Mouse (Mus musculus) lung, embryonic 15.5 days (tissue): ENCODE results near the gene Ss18l2. TPM values are rescaled to one million over a fixed set of nuclear protein-coding genes. Genes with fewer than 3 reads are reported as not detected.

Source experiments
- ATAC-seq: fragments of 200-750 bp; cut with Nextera tagmentation; 2 replicates; pipeline ENCODE4 v1.8.0; 2017; ENCODE audit warnings: moderate number of reproducible peaks, borderline replicate concordance; ENCODE audit not compliant: low FRiP score, low TSS enrichment; ENCODE audit errors: extremely low read depth
- H3K27ac ChIP-seq: fragments of 300-500 bp; sonication (generic); 2 replicates; pipeline ENCODE4 v1.5.1; 2015; ENCODE audit warnings: moderate library complexity, mild to moderate bottlenecking, inconsistent platforms
- H3K27me3 ChIP-seq: fragments of 300-500 bp; sonication (generic); 2 replicates; pipeline ENCODE4 v1.6.1; 2015; ENCODE audit warnings: inconsistent platforms
- H3K36me3 ChIP-seq: fragments of 300-500 bp; sonication (generic); 2 replicates; pipeline ENCODE4 v1.6.1; 2015; ENCODE audit warnings: inconsistent platforms
- H3K4me1 ChIP-seq: fragments of 300-500 bp; sonication (generic); 2 replicates; pipeline ENCODE4 v1.6.1; 2015; ENCODE audit warnings: inconsistent platforms
- H3K4me2 ChIP-seq: fragments of 300-500 bp; sonication (generic); 2 replicates; pipeline ENCODE4 v1.6.1; 2015; ENCODE audit warnings: inconsistent platforms, mild to moderate bottlenecking, moderate library complexity
- H3K4me3 ChIP-seq: fragments of 300-500 bp; sonication (generic); 2 replicates; pipeline ENCODE4 v1.5.1; 2015; ENCODE audit warnings: mild to moderate bottlenecking, inconsistent platforms
- H3K9ac ChIP-seq: fragments of 300-500 bp; sonication (generic); 2 replicates; pipeline ENCODE4 v1.6.1; 2015; ENCODE audit warnings: inconsistent platforms
- H3K9me3 ChIP-seq: fragments of 300-500 bp; sonication (generic); 2 replicates; pipeline ENCODE4 v1.6.1; 2016; ENCODE audit warnings: inconsistent platforms
- WGBS: fragments of 180-500 bp; shearing (Covaris S2); methylation state at CpG from one replicate; pipeline ENCODE4 v1.1.7; 2015; 5-methylcytosine and 5-hydroxymethylcytosine counted together
- polyA plus RNA-seq: library from polyadenylated mRNA; unstranded; fragments of >200 nt; fragmentation: Nextera tagmentation; extraction: Ambion mirVana; gene quantifications from 2 replicates; pipeline ENCODE4 v1.2.1, GENCODE M21; 2015

Ss18l2 gene
- polyA plus RNA-seq, 1 experiment from 2014 or later = 96.0 TPM

DNA sequence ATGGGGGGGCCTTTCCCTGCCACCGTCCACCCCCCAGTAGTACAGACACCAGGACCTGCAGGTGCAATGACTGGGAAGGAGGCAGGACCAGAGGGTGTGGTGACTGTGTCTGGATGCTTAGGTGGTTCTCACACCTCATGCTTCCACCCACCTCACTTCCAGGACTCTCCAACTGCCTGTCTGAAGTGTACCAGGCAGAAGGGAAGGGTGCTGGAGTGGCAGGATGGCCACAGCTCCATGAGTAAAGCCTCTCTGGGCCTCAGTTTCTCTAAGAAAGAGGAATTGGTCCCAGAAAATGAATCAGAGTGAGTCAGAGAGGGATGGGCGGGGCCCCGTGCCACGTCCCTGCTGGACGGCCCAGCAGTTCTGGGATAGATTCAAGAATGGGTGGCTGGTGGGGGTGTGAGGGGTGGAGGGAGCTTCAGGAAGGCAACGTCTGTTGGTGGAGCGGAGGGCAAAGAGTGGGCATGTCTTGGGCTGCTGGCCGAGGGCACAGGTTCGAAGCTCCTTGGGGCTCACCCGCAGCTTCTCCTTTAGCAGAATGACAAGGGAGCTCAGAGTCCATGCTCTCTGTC, 51.0 kb downstream of the Ss18l2 start:
- Histone ChIP-seq H3K36me3 (peaks cover 40% of the 10 kb centered on the region), H3K9ac (peak overlapping the region; percentile 94; the same call in 1 of the 2 replicates), H3K4me2 (peak overlapping the region; percentile 96), H3K27ac (peak overlapping the region; percentile 94), H3K27me3 (no peaks in the 10 kb centered on the region), H3K4me1 (peaks cover 46% of the 10 kb centered on the region), H3K9me3 (no peaks in the 10 kb centered on the region), H3K4me3 (peak overlapping the region; percentile 72)
- 53% methylated on average over 10 of the region's 10 CpGs for WGBS
- ATAC-seq = no peak

DNA sequence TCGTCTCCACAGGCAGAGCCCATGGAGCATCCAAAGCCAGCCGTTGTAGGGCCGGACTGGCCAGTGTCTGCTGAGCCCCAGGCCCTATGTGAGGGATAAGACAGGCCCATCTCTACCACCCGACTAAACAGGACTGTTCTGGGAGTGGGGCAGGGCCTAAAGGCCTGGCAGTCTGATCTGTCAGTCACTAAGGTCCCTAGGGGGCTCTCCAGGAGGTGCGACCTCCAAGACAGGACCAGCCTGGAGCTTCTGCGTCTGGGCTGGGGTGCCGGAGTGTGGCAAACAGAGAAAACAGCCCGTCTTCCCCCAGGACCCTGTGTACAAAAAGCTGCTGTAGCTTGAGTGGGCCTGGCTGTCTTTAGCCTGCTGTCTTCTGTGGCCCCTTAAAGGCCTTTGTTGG, 51.7 kb downstream of the Ss18l2 start:
- Histone ChIP-seq H3K36me3 (peaks cover 43% of the 10 kb centered on the region), H3K27ac (no peak overlapping the region), H3K27me3 (no peaks in the 10 kb centered on the region), H3K9ac (no peak overlapping the region), H3K9me3 (no peaks in the 10 kb centered on the region), H3K4me1 (peaks cover 46% of the 10 kb centered on the region), H3K4me3 (no peak overlapping the region), H3K4me2 (no peak overlapping the region)
- ATAC-seq = no peak
- WGBS = 62% methylated on average over 8 of the region's 8 CpGs

DNA sequence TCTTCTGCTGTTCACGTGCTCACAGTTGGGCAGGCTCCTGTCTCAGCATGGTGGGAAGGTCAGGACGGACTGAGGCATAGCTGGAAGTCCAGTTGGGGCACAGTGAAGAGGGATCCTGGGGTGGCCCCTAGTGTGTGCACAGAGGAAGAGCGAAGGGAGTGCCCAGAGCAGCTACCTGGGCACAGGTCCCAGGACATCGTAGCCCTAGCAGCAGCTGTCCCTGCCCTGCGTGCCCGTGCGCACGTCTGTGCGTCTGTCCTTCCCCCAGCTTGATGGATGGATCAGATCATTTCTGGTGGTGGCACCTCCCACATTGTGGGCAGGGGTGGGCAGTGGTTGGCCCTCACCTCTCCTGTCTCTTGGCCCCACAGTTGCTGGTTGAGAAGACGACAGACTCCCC, 52.1 kb downstream of the Ss18l2 start:
- H3K9me3 ChIP-seq = no peaks in the 10 kb centered on the region
- H3K4me2 ChIP-seq = no peak overlapping the region
- ATAC-seq = no peak
- H3K9ac ChIP-seq = no peak overlapping the region
- peaks cover 46% of the 10 kb centered on the region for H3K4me1 ChIP-seq
- peaks cover 46% of the 10 kb centered on the region for H3K36me3 ChIP-seq
- no peaks in the 10 kb centered on the region for H3K27me3 ChIP-seq
- no peak overlapping the region for H3K27ac ChIP-seq
- no peak overlapping the region for H3K4me3 ChIP-seq
- WGBS = 86% methylated on average over 10 of the region's 10 CpGs

DNA sequence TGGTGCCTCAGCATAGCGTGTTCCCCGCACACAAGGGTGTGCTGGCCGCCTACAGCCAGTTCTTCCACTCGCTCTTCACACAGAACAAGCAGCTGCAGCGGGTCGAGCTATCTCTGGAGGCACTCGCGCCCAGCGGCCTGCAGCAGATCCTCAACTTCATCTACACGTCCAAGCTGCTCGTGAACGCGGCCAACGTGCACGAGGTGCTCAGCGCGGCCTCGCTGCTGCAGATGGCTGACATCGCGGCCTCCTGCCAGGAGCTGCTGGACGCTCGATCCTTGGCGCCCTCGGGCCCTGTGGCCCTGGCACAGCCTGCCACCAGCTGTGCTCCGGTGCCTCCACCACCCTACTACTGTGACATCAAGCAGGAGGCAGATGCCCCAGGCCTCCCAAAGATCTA, 52.6 kb downstream of the Ss18l2 start:
- no peak for ATAC-seq
- no peak overlapping the region for H3K4me2 ChIP-seq
- no peak overlapping the region for H3K4me3 ChIP-seq
- 81% methylated on average over 25 of the region's 25 CpGs for WGBS
- H3K4me1 ChIP-seq = peaks cover 46% of the 10 kb centered on the region
- H3K27ac ChIP-seq = no peak overlapping the region
- H3K36me3 ChIP-seq = peaks cover 49% of the 10 kb centered on the region
- no peaks in the 10 kb centered on the region for H3K9me3 ChIP-seq
- H3K9ac ChIP-seq = no peak overlapping the region
- no peaks in the 10 kb centered on the region for H3K27me3 ChIP-seq

Other genes with a start within 250 kb of the Ss18l2 start
- 0.62 TPM in 1 of 2 replicates, not detected in the other for gene Cck, start 214.6 kb upstream of the Ss18l2 start, polyA plus RNA-seq
- gene Lyzl4, start 68.2 kb upstream of the Ss18l2 start, polyA plus RNA-seq = 0.16 TPM in 1 of 2 replicates, not detected in the other
- 0.30 and 0.55 TPM in 2 replicates for gene Vipr1, start 67.6 kb upstream of the Ss18l2 start, polyA plus RNA-seq
- gene Sec22c, start 4.8 kb upstream of the Ss18l2 start, polyA plus RNA-seq = 9.8 and 10.3 TPM in 2 replicates
- 57.5 and 60.4 TPM in 2 replicates for gene Nktr, start 8.8 kb downstream of the Ss18l2 start, polyA plus RNA-seq
- gene Zfp651, start 49.0 kb downstream of the Ss18l2 start, polyA plus RNA-seq = 16.7 and 17.7 TPM in 2 replicates
- gene Klhl40, start 67.3 kb downstream of the Ss18l2 start, polyA plus RNA-seq = 0.47 and 0.49 TPM in 2 replicates
- 0.96 and 1.8 TPM in 2 replicates for gene Hhatl, start 82.2 kb downstream of the Ss18l2 start, polyA plus RNA-seq
- 1.2 TPM in 2 replicates for gene Ccdc13, start 129.1 kb downstream of the Ss18l2 start, polyA plus RNA-seq
- gene Higd1a, start 148.0 kb downstream of the Ss18l2 start, polyA plus RNA-seq = 155 and 175 TPM in 2 replicates
- 1.1 and 1.3 TPM in 2 replicates for gene Ackr2, start 188.0 kb downstream of the Ss18l2 start, polyA plus RNA-seq
- gene Cyp8b1, start 206.0 kb downstream of the Ss18l2 start, polyA plus RNA-seq = not detected in 2 replicates
- 2.2 and 2.5 TPM in 2 replicates for gene Fam198a, start 240.7 kb downstream of the Ss18l2 start, polyA plus RNA-seq